In the genomic region with DNA sequence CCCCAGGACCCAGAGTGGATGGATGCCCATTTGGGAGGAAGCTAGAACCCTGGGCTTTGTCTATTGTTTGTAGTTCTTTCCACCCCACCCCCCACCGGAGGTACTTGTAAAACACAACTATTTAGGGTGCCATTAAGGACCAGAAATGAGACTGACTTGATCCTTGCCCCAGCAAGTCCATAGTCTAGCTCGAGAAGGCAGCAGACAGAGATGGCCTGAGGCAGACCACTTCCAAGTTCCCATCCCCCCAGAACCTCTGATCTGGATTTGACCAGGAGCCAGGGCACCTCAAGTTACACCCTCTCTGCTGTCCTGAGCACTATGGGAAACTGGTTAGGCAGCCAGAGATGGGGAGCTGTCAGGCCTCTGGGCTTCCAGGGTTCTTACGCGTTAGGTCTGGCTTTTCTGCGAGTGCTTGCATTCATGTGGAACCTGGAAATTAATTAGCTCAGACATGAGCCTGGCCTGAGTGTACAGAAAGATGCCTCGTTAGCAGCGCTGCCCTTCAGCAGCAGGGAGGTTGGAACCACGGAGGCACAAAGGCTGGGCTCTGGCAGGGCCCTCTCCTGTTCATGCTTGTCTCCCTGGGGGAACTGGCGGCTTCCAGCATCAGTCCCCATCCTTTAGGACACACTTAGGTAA, we compare ENCODE assay signal across 13 mouse cellular contexts. TPM values are rescaled to one million over a fixed set of nuclear protein-coding genes. Genes with fewer than 3 reads are reported as not detected.
DNase-seq lines count a peak whose midpoint lies in the region; ATAC-seq and TF ChIP-seq lines count a peak whose summit lies in the region.
"Had no signal": no experiment of that assay in that cellular context is flagged by ENCODE, and none has a peak within 500 bp of the region (broad histone marks: within the 10 kb centered on the region; RNA-seq: fewer than 3 reads in every experiment).

No protein-coding gene starts in this region.

- peak overlapping the region; percentile 58; the same call in 1 of the 2 replicates for H3K27ac ChIP-seq in hindbrain, embryonic 13.5 days
- no peak overlapping the region for H3K27ac ChIP-seq in hindbrain, embryonic 11.5 days (ENCODE audit: low read depth, low read length)
- no peak overlapping the region for H3K27ac ChIP-seq in hindbrain, postnatal 0 days
- H3K27ac ChIP-seq: lung, embryonic 15.5 days had no signal

- no peaks in the 10 kb centered on the region for H3K36me3 ChIP-seq in hindbrain, embryonic 13.5 days
- H3K36me3 ChIP-seq in hindbrain, embryonic 11.5 days (ENCODE audit: control insufficient read depth, insufficient read depth, low read length), result no peaks in the 10 kb centered on the region
- no peaks in the 10 kb centered on the region for H3K36me3 ChIP-seq in hindbrain, postnatal 0 days (ENCODE audit: insufficient read depth, low read length)
- H3K36me3 ChIP-seq: lung, embryonic 15.5 days had no signal

- 0 out of 2 replicates have a peak, but pooled peaks cover 5% of the 10 kb centered on the region for H3K27me3 ChIP-seq in hindbrain, embryonic 13.5 days
- H3K27me3 ChIP-seq in hindbrain, embryonic 11.5 days (ENCODE audit: control insufficient read depth, insufficient read depth, low read length), result no peaks in the 10 kb centered on the region
- no peaks in the 10 kb centered on the region for H3K27me3 ChIP-seq in hindbrain, postnatal 0 days (ENCODE audit: insufficient read depth, low read length)
- H3K27me3 ChIP-seq: lung, embryonic 15.5 days had no signal

- no peak overlapping the region for H3K9ac ChIP-seq in hindbrain, embryonic 13.5 days
- H3K9ac ChIP-seq in hindbrain, embryonic 11.5 days (ENCODE audit: low read depth, low read length), result no peak overlapping the region
- H3K9ac ChIP-seq in hindbrain, postnatal 0 days (replicated peaks; ENCODE audit: low read length), result no peak overlapping the region
- H3K9ac ChIP-seq: lung, embryonic 15.5 days had no signal

- H3K4me3 ChIP-seq in hindbrain, embryonic 13.5 days, result no peak overlapping the region
- no peak overlapping the region for H3K4me3 ChIP-seq in hindbrain, embryonic 11.5 days (ENCODE audit: low read depth, low read length)
- H3K4me3 ChIP-seq in hindbrain, postnatal 0 days (ENCODE audit: low read length), result no peak overlapping the region
- H3K4me3 ChIP-seq: lung, embryonic 15.5 days had no signal

- no peak for ATAC-seq in hindbrain, embryonic 13.5 days (ENCODE audit: low FRiP score)
- no peak for ATAC-seq in hindbrain, embryonic 11.5 days (ENCODE audit: low FRiP score)
- no peak for ATAC-seq in hindbrain, postnatal 0 days
- no peak for ATAC-seq in frontal cortex, adult (ENCODE audit: low TSS enrichment)
- no peak for ATAC-seq in erythroid progenitor cell, adult 5-6 weeks (replicated peaks; ENCODE audit: low FRiP score, poor library complexity, severe bottlenecking)
- ATAC-seq: midbrain, embryonic 16.5 days had no signal

- H3K4me2 ChIP-seq in hindbrain, embryonic 13.5 days, result no peak overlapping the region
- H3K4me2 ChIP-seq in hindbrain, embryonic 11.5 days (replicated peaks; ENCODE audit: low read depth, low read length), result no peak overlapping the region
- H3K4me2 ChIP-seq in hindbrain, postnatal 0 days (ENCODE audit: low read depth, low read length), result no peak overlapping the region
- H3K4me2 ChIP-seq: lung, embryonic 15.5 days had no signal

- no peak for DNase-seq in hindbrain, embryonic 11.5 days (ENCODE audit: low spot score)
- DNase-seq in testis, postnatal 14 days (ENCODE audit: low spot score), result peak; percentile 2
- DNase-seq in testis, postnatal 10 days (ENCODE audit: low spot score), result no peak
- peak; percentile 28 for DNase-seq in hindbrain, postnatal 0 days (ENCODE audit: low spot score)
- no peak for DNase-seq in spleen, adult 12 weeks (ENCODE audit: low spot score)
- DNase-seq: adrenal gland, adult 2 months; gastrocnemius, postnatal 14 days; heart, postnatal 10 days had no signal

- WGBS in hindbrain, embryonic 13.5 days, result 50% methylated on average over 9 of the region's 9 CpGs
- 61% methylated on average over 9 of the region's 9 CpGs for WGBS in hindbrain, embryonic 11.5 days
- 42% methylated on average over 9 of the region's 9 CpGs for WGBS in hindbrain, postnatal 0 days

- no peak for TF ChIP-seq CTCF in hindbrain, postnatal 0 days (IDR thresholded peaks at IDR 0.05; ENCODE audit: low read depth)

- peaks cover 20% of the 10 kb centered on the region for H3K4me1 ChIP-seq in hindbrain, embryonic 13.5 days (replicated peaks)
- H3K4me1 ChIP-seq in hindbrain, embryonic 11.5 days (replicated peaks; ENCODE audit: control insufficient read depth, insufficient read depth, low read length), result no peaks in the 10 kb centered on the region
- H3K4me1 ChIP-seq in hindbrain, postnatal 0 days (ENCODE audit: insufficient read depth, low read length), result peaks cover 10% of the 10 kb centered on the region; the same call in 1 of the 2 replicates

- no peaks in the 10 kb centered on the region for H3K9me3 ChIP-seq in hindbrain, embryonic 13.5 days
- no peaks in the 10 kb centered on the region for H3K9me3 ChIP-seq in hindbrain, embryonic 11.5 days (ENCODE audit: control insufficient read depth, low read length)
- H3K9me3 ChIP-seq in hindbrain, postnatal 0 days (ENCODE audit: low read length), result no peaks in the 10 kb centered on the region
- H3K9me3 ChIP-seq: lung, embryonic 15.5 days had no signal

RNA-seq across cellular contexts. Expression of gene Begain, which starts 44.5 kb away (rescaled TPM):
- 21.3 and 23.2 TPM in 2 replicates for polyA plus RNA-seq in hindbrain, embryonic 13.5 days (2015; fragmentation: Nextera tagmentation; extraction: Ambion mirVana)
- 13.0 and 16.1 TPM in 2 replicates for polyA plus RNA-seq in hindbrain, embryonic 11.5 days (2014; fragmentation: Nextera tagmentation; extraction: Ambion mirVana)
- 60.4 and 76.9 TPM in 2 replicates for total RNA-seq in hindbrain, postnatal 0 days (2014; rRNA removed)
- polyA plus RNA-seq in hindbrain, postnatal 0 days (2015; fragmentation: Nextera tagmentation; extraction: Ambion mirVana), result 20.2 and 22.4 TPM in 2 replicates
- not detected in 2 replicates for total RNA-seq in erythroid progenitor cell, adult 5-6 weeks (2015; ENCODE audit: low replicate concordance)
- total RNA-seq in erythroid progenitor cell, adult 5-6 weeks (2017; ENCODE audit: low replicate concordance), result not detected in 2 replicates

Comparison
In these comparisons a context has a peak if more than half of its experiments do, and no peak if none do; other contexts are left out.
1. DNase-seq: peak in testis, postnatal 14 days (single experiment) and hindbrain, postnatal 0 days (single experiment); none in hindbrain, embryonic 11.5 days (single experiment), testis, postnatal 10 days (single experiment) and spleen, adult 12 weeks (single experiment).